Mouse (Mus musculus) heart, postnatal 0 days (tissue): ENCODE results near the gene Nrf1.

ENCODE experiments used
- CTCF ChIP-seq: IDR thresholded peaks from 2 replicates; pipeline ENCODE4 v1.5.1; 2016; ENCODE audit warnings: antibody characterized with exemption, control low read depth, low read depth
- EP300 ChIP-seq: IDR thresholded peaks from 2 replicates; pipeline ENCODE4 v1.6.1; 2016; ENCODE audit warnings: antibody characterized with exemption, low read depth

DNA sequence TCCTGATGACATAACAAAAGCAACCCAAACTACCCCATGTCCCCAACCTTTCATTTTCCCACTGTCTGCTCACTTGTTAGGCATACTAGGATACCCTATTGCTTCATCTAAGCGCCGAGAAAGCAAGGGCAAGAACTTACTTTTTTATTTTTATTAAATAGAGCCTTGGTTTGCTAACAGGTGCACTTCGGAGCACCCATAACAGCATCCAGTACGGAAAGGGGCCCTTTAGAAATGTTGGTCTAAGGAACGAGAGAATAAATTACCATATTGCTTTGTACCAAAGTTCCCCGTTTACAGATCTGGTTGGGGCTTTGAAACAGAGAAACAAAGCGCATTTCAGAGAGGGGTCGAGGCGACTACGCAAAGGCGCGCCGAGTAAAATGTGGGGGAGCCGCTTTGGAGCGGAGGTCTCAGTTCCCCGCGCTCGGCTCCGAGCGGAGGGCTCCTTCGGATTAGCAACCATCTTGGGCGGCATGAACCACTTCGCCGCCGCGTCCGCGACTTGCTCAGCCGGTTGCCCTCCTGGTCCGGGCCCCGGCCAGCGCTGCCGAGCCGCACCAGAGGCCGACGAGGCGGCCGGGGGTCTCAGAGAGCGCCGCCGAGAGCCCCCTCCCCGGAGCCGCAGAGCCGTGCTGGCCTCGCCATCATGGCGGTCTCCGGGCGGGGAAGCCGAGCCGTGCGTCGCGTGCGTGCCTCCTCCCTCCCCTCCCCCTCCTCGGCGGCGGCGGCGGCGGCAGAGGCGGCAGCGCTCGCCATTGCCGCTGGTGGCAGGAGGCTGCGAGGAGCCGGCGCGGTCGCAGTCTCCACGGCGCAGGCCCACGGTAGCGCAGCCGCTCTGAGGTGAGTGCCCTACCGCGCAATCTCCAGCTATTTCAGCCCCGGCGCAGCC, at the start of gene Nrf1:
- no peak for TF ChIP-seq CTCF
- TF ChIP-seq EP300: no peak
